Mouse (Mus musculus) heart, postnatal 25 days (tissue): ENCODE results near the gene Tomm40l. TPM values are rescaled to one million over a fixed set of nuclear protein-coding genes. Genes with fewer than 3 reads are reported as not detected.

Experiments
- DNase-seq: peaks from one replicate; pipeline ENCODE4 v3.0.0; 2022; ENCODE audit warnings: low spot score
- intact Hi-C: fragments of 180-260 bp; cut with DNase I; formaldehyde crosslinking; loops from one replicate; pipeline ENCODE4 v1.15.1; 2025
- total RNA-seq, 2 experiments: library from RNA; stranded (reverse); gene quantifications; 2 replicates each; pipeline ENCODE4 v1.2.3; 2021

Tomm40l gene
- 100 to 1,000 TPM in 1 of 2 experiments, 10 to 100 TPM in 1; 88.9 to 101 TPM for total RNA-seq

GRCm38 (mm10) chr1:171222238-171223155 lies at the start of gene Tomm40l:
Gene Tomm40l (minus strand): TSS chr1:171222514.
- DNase-seq = peak; percentile 97
- intact Hi-C loops = no loop called here

GRCm38 (mm10) chr1:171272086-171272485 lies 49.8 kb upstream of the Tomm40l start:
- intact Hi-C loops = no loop called here
- DNase-seq = no peak

GRCm38 (mm10) chr1:171271622-171272021 lies 49.3 kb upstream of the Tomm40l start:
- intact Hi-C loops = no loop called here

GRCm38 (mm10) chr1:171271196-171271595 lies 48.9 kb upstream of the Tomm40l start:
- intact Hi-C loops = no loop called here
- DNase-seq = no peak

More at GRCm38 (mm10) chr1:171271622-171272021, 49.3 kb upstream of the Tomm40l start:
- DNase-seq = no peak

- DNase-seq = no peak
- intact Hi-C loops = no loop called here
Observed at GRCm38 (mm10) chr1:171270573-171270900, 48.2 kb upstream of the Tomm40l start.

GRCm38 (mm10) chr1:171269848-171270572 lies 47.7 kb upstream of the Tomm40l start, which contains the start of gene B4galt3:
Gene B4galt3 (plus strand): TSS chr1:171270328.
- intact Hi-C loops = no loop called here

GRCm38 (mm10) chr1:171268341-171268740 lies 46.0 kb upstream of the Tomm40l start:
- no peak for DNase-seq
- intact Hi-C loops = no loop called here

More at GRCm38 (mm10) chr1:171269848-171270572, 47.7 kb upstream of the Tomm40l start, which contains the start of gene B4galt3:
- peak; percentile 89 for DNase-seq

GRCm38 (mm10) chr1:171265971-171266744 lies 43.8 kb upstream of the Tomm40l start:
- intact Hi-C loops = no loop called here

GRCm38 (mm10) chr1:171263666-171264461 lies 41.5 kb upstream of the Tomm40l start:
- no peak for DNase-seq
- intact Hi-C loops = no loop called here

More at GRCm38 (mm10) chr1:171265971-171266744, 43.8 kb upstream of the Tomm40l start:
- DNase-seq = no peak

GRCm38 (mm10) chr1:171263185-171263611 lies 40.9 kb upstream of the Tomm40l start:
- DNase-seq = no peak
- intact Hi-C loops = no loop called here

GRCm38 (mm10) chr1:171262594-171263130 lies 40.3 kb upstream of the Tomm40l start:
- peak; percentile 55 for DNase-seq
- intact Hi-C loops = no loop called here

- intact Hi-C loops = no loop called here
- no peak for DNase-seq
Observed at GRCm38 (mm10) chr1:171260316-171260715, 38.0 kb upstream of the Tomm40l start.

- intact Hi-C loops = no loop called here
- DNase-seq = no peak
Observed at GRCm38 (mm10) chr1:171258921-171259320, 36.6 kb upstream of the Tomm40l start.

GRCm38 (mm10) chr1:171257781-171258180 lies 35.5 kb upstream of the Tomm40l start:
- intact Hi-C loops = loop anchor here (2.0 kb wide), 2 partner anchors 31 to 139 kb away; no protein-coding TSS in a partner anchor
- DNase-seq = no peak

- DNase-seq = no peak
- intact Hi-C loops = loop anchor here (2.0 kb wide), 2 partner anchors 30 to 138 kb away; no protein-coding TSS in a partner anchor
Observed at GRCm38 (mm10) chr1:171256937-171257548, 34.7 kb upstream of the Tomm40l start.

- intact Hi-C loops = loop anchor here (2.0 kb wide), 2 partner anchors 29 to 137 kb away; no protein-coding TSS in a partner anchor
- DNase-seq = no peak
Observed at GRCm38 (mm10) chr1:171256095-171256818, 33.9 kb upstream of the Tomm40l start.

- intact Hi-C loops = no loop called here
- DNase-seq = no peak
Observed at GRCm38 (mm10) chr1:171252415-171252814, 30.1 kb upstream of the Tomm40l start.
